Mouse (Mus musculus) c-Kit-positive CD71-positive TER-119-positive erythroid progenitor cells, embryonic 14.5 days (primary cell): ENCODE measurements at regions not wholly inside any gene's neighbourhood (a gene's known extent, or its start where the extent isn't known, plus 50 kb on each side); places are given as distances from the start of the nearest gene placed in this dataset.
A peak's percentile ranks its signal among the peaks of the same experiment; 100 is the strongest.

ENCODE experiments used
- DNase-seq: peaks from one replicate; pipeline ENCODE4 v3.0.0-alpha.2; 2013; ENCODE audit warnings: low spot score

DNA sequence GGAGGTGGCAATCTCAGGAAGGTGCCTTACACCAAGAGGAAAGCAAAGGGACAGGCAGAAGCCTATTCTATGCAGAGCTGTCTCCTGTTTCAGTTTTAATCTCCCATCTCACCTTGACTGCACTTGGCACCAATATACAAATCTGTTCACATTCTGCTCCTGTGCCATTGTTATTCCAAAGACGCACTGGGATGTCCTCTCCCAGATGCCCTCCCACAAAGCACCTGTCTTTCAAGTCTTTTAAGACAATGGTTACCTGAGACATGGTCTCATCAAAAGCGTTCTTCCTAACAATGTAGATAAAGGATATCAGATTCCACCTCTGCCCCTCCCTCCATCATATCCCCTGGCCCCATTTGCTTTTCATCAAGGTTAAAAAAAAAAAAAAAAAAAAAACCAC lies 64.2 kb upstream of the Aldh1a3 start:
- DNase-seq: no peak

GRCm38 (mm10) chr7:66490073-66490472 lies 62.8 kb upstream of the Aldh1a3 start:
- DNase-seq: no peak

GRCm38 (mm10) chr7:66487751-66488150 lies 60.4 kb upstream of the Aldh1a3 start:
- no peak for DNase-seq

DNA sequence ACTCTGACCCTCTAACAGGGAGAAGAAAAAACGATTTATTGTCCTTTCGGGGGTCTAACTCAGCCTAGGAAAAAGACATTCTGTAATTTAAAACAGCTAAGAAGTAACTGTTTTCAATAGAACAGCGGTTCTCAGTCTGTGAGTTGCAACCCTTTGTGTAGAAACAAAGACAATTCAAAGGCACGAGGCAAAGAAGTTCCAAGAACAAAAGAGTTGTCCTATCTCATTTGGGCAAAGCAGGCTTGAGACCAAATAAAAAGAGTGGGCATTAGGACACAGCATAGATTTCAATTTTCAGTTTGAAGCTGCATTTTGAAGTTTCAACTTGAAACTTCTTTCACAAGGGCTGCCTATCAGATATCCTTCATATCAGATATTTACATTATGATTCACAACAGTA lies 53.1 kb upstream of the Aldh1a3 start:
- DNase-seq: no peak

GRCm38 (mm10) chr7:66479321-66479720 lies 52.0 kb upstream of the Aldh1a3 start:
- DNase-seq: no peak

- DNase-seq: no peak
These were observed 50.8 kb upstream of the Aldh1a3 start for GRCm38 (mm10) chr7:66478106-66478505.

DNA sequence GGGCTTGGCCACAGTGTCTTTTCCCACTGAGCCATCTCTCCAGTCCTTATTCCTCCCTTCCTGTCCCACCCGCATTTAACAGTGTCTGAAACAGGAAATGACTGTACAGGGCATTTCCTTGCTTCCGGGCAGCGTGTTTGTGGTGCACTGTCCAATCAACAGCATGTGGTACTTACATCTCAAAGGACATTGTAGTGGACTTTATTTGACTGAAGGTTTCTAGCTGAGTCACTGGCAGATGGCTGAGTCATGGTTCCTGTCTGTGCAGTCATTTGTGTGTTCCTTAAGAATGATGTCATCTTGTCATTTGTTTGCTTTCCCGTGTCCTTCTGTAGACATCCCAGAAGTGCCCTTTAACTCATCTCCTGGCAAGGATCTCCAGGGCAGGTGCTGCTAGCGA lies 50.2 kb upstream of the Aldh1a3 start:
- peak; percentile 5 for DNase-seq
